Mouse (Mus musculus): Measurements from ENCODE around the gene D430041D05Rik. TPM values are rescaled to one million over a fixed set of nuclear protein-coding genes. Genes with fewer than 3 reads are reported as not detected.

Gene D430041D05Rik
- polyA plus RNA-seq, 3 experiments from 2014 or later: 0.17 TPM; not detected in 2

DNA sequence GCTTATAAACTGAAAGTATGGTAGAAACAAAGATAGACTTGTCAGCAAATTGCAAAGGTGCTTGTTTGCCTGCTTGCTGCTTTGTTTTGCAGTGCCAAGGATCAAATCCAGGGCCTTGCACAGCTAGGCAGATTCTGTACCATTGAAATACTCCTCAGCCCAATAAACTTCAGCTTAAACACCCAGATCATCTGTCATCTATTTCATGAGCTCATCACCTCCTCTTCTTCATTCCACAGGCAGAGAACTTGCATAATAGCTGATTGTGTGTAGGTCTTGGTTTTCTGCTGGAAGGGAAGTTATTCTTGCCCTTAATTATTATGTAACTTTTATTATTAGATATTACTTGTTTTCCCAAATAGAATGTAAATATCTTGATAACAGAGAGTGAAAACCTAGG, 73.2 kb downstream of the D430041D05Rik start:
- ATAC-seq: no peak

DNA sequence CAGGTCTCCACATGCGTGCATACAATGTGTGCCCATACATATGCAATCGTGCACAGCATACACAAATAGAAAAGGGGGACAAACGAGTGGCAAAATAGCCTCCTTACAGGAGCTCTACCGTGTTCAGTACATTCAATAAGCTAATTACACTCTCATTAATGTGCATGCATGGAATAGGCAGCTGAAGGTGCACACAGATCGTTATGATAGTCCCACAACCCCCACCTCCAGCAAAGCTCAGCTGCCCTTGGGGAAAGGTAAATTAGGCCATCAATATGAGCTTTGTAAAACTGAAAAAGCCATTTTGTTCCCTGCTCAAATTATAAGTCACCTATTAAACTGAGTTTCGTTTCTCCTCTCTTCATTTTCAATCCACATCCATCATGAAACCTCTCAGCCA, 75.0 kb downstream of the D430041D05Rik start:
- ATAC-seq: no peak

DNA sequence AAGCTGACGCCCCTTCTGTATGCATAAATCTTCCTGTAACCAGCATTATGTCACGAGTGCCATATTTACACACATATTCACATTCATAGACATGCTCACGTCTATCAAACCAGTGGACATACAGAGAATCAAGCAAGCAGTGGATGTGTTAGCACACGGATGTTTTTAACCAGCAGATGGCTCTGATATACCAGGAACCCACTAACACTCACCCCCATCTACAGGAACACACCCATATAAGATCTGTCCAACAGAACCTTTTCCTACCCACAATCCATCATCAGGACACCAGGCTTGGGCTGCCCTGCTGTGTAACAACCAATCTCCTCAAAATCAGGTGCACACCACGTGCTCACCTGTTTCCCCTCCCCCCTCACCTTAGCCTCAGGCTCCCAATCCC, 76.9 kb downstream of the D430041D05Rik start:
- no peak for ATAC-seq

DNA sequence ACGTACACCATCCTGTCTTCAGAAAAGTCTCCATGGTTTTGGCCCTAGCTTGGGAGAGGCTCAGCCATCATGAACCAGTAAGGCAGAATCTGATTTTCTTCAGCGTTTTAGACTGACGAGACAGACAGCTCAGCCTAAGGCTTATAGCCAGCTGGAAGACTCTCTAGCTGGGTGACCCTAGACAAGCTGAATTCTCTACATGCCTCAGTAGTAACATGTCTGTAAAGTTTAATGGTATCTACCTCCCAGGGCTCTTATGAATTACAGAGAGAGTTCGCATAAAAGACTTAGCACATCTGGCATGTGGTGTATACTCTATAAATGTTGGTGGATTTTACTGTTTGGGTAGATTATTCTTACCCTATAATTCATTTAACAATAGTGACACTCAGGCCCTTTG, 78.1 kb downstream of the D430041D05Rik start:
- no peak for ATAC-seq

DNA sequence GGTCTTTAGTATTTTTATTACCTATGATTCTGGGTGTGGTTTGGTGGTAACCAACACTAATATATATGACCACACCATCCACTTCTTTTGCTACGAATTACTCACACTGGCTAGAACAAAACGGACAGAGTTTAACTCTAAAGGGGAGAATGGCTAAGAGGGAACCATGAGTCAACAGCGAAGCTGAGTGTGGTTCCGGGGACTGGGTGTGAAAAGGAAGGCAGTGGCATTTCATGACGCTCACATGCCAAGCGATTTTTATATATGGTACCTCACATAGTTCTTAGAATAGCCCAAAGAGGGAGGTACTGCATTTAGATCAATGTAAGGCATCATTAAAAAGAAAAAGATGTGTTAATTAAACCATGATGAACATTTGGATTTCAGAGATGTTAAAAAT, 79.6 kb downstream of the D430041D05Rik start:
- no peak for ATAC-seq

DNA sequence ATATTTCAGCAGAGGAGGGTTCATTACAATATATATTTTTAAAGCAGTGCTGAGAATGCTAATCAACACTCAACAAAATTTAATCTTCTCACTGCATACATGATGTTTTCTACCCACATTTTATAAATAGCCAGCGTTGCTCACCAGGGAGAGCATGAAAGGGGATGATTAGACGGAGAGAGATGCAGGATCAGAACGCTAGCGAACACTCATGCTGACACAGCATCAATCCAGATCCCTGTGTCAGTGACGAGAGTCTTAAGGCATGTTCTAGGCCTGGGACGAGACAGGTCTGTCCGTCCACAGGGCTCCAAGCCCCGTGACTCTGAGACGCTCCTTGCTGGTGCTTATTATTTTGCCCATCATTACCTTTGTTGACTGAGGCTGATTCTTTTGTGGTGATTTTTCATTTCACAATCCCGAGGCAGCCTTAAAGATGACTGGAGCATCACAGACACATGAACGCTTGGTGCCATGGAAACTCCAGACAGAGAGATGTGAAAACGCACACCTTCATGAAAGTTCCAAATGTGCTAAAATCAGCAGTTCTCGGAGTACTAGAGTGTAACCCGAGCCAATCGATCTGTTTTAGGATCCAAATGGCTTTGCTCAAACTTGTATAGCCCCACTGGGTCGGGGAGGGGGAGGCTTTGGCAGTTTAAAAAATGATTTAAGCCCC, 83.6 kb downstream of the D430041D05Rik start:
- no peak for ATAC-seq

DNA sequence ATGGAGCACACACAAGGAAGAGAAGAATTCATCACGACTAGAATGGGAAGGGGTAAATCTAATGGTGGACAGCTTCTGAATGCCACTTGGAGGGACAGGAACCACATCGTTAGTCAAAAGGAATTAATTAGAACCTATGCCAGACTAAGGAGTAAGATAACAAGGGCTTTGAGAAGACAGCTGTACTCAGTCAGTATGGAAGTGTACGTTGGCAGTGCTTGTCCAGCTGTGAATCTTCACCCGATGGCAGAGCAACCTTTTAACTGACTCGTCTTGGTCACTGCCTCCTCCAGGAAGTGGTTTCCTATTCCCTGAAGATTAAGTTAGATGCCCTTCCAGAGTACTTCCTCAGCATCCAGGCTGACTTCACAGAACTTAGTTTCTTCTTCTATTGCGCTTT, 87.0 kb downstream of the D430041D05Rik start:
- ATAC-seq: no peak

DNA sequence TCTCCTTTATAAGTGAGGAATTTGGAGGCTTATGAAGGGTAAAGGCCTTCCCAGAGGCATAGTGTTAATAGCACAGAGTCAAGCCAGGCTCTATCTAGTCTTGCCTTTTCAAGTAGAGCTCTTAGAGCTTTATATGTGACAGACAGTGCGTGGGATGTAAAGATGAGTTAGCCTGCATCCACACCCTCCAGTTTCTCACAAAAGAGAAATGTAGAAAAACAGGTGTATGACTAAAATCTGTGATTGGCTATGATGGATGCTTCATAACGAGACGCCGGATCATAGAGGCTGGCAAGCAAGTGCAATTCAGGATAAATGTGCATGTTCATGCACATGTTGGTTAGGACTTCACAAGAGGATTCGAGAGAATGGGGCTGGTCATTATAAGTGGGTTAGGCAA, 87.5 kb downstream of the D430041D05Rik start:
- no peak for ATAC-seq

DNA sequence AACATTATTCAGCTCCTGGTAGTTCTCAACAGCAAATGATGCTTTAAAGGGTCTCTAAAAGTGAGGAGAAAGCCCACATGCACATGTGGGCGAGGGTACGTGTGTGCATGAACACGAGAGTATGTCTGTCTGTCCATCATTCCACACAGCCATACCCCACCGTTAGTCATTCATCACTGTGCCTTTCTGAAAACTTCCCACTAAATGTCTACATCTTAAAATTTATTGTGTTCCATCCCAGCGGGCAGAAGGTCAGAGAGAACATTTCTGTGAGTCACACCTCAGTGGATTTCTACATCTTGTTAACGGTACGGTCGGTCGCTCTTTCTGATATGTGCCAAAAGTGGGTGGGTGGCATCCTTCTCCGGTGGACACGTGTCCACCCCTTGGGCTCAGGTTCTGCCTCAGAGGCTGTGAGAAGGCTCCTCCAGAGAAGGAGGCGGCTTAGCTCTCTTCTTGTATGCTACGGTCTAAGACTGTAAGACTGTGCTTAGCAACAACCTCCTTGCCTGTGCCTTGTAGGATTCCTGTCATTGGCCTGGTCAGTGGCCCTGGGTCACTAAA, 90.7 kb downstream of the D430041D05Rik start:
- no peak for ATAC-seq

DNA sequence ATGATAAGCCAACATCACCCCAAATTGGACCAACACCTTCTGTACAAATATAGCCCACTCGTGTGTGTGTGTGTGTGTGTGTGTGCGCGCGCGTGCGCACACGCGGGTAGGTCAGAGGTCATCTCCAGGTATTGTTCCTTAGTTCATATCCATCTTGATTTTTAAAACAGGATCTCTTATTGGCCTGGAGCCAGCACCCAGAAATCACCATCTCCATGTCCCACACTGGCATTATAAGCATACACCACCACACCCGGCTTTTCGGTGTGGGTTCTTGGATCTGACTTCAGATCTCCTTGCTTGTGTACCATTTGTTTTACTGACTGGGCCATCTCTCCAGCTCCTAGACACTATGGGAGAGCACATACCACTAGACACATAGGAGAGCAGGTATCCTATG, 91.4 kb downstream of the D430041D05Rik start:
- no peak for ATAC-seq

DNA sequence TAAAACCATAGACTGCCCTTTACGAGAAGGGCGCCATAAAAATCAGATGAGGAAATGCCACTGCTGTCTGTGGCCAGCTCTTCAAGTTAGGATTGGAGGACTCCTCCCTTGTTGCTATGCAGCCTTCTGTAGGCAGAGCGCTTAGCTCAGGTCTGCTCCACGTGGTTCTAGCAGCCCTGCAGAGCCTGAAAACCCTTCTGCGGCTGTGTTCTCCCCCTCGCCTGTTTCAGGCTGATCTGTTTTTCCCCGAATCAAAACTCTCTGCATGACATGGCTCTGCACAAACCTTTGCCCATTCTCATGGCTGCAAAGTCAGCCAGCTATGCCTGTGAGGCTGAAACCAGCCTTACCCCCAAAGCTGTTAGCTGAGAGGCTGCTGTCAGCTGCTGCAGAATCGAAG, 91.9 kb downstream of the D430041D05Rik start:
- no peak for ATAC-seq

DNA sequence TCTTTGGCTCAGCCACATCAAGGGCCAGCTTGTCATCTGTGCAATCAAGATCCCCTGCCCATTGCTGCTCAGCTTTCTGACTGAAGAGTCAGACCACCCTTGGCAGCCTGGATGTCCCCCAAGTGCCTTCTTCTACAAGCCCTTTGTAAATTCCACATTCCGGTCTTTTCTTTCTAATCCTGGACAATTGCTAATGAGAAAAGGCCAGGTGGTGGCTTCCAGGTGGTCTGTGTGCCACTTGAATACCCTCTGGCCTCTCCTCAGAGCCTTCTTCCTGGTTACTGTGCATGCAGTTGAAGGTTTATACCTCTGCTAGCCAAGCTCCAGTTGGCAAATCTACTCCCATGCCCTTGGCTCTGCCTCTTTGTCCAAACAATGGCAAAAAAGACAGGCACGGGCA, 92.6 kb downstream of the D430041D05Rik start:
- no peak for ATAC-seq

DNA sequence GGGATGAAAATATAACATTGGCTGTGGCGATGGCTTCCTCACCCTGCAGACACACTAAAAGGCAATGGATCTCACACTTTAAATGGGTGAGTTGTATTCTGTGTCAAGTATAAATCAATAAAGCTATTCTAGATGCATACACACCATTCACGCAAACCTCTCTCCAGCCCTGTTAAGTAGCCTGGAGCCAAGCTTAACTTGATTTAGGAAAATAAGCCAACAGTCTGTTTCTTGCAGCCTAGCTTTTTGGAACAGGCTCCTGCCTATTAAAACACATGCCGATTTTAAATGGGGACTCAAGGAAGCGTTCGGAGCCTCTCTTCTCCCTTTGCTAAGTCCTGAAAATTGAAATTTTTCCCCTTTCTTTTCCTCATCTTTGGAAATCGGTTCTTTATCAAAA, 93.2 kb downstream of the D430041D05Rik start:
- no peak for ATAC-seq

DNA sequence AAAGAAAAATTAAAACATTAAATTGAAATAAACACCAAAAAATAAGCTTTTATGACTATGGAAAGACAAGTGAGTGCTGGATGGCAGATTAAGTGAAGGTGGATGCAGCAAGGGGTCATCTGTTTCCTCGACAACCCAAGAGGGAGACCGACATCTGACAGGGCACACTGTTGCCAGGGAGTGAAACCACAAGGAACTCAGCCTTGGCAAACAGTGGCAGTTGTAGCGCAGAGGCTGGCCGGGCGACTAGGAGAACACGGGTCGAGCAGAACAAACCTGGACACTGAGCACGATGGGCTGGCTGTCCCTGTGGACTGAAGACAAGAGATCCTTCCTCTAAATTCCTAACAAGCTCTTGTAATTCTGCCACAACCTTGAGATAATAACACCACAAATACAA, 94.3 kb downstream of the D430041D05Rik start:
- no peak for ATAC-seq

DNA sequence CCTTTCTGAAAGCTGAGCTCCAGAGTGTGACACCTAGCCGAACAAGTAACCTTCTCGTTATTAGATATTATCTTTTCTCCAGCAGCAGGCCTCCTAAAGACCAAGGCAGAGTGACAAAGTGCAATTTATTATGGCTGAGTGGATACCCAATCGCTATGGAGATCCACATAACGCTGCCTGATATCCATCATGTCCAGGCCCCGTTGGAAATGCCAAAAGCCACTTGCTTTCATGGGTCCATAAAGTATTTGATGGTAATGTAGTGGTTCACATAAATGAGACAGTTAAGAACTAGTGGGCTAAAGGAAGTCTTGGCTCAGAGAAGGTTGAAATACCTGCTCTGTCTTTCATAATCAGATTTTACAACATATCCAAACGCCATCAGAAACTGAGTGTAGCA, 97.6 kb downstream of the D430041D05Rik start:
- ATAC-seq: no peak

DNA sequence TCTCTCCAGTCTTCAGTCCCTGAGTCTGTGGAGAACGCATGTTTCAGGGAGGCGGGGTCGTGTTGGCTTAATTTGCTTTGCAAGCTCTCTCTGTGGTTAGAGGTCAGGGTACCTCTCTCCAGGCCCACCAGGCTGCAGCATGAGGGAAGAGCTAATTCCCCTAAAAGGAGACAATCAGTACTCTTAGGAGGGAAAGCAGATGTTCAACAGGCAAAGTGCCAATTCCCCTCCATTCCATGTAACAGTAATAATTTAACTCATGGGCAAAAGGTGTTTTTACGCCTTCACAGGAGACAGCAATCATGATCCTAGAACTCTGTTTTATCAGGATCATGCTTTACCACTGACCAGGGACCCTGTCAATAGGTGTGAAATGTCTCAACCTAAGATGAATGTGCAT, 103.7 kb downstream of the D430041D05Rik start:
- ATAC-seq: no peak

DNA sequence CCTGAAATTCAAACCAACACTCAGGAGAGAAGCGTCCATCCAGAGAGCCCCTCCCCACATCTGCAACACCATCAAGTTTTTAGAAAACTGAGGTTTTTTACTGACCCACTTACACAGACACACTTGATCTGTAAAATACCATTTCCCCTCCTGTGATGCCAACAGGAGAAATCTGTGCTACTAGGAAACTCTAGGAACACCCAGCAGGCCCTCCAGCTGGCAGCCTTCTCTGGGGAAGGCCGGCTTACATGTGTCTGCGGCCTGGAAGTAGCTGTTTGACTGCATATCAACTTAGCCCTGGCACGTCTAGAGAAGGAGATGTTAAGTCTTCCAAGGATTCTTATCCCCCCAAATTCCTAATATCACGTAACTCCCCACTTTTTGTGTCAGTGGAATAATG, 105.1 kb downstream of the D430041D05Rik start:
- no peak for ATAC-seq

DNA sequence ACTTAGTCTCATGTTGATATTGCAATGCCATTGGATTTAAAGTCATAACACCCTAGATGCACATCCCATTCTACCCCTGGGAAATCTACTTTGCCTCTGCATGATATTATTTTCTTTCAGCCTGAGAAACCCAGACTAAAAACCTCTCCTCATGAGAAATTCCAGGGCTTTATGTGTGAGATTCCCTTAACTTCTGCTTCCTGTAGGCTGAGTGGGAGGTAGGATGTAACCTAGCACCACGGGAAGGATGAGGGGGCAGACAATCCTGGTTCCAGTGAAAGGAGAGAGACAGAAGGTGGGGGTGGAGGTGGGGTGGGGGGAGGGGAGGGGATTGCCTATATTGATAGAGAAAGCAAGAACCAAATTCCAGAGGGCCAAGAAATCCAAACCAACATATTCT, 110.9 kb downstream of the D430041D05Rik start:
- no peak for ATAC-seq

DNA sequence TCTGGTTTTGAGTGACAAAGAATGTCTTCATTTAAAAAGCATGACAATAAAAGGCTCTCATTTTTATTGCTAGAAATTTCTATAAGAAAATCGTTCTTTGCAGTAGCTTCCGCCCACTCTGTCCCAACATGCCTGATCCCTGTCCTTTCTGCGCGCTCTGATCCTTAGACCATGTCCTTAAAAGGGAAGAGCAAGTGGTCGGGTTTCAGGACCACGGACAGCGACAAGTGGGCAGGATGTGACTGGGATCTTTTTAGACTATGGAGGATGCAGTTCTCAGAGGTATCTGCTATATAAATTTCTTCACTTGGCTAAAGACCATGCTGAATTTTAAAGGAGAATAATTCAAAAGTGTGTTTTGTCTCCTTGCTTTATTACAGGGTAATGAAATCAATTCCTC, 111.7 kb downstream of the D430041D05Rik start:
- no peak for ATAC-seq

DNA sequence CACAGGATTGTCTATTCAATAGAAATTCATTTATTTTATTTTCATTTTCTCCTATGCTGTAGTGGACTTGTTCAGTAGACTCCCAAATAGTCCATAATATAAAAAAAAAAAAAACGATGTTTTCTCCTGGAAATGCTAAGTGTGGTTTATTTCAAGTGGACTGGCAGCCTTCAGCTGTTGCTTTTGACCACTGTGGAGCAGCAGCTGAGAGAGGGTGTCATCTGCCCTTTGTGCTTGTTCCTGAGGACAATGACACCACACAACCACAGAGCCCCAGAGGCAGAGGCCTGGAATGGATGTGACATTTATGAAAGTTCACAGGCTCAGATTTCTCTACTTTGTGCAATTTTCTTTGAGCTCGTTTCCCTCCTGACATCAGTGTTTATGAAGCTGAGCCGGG, 124.0 kb downstream of the D430041D05Rik start:
- no peak for ATAC-seq

DNA sequence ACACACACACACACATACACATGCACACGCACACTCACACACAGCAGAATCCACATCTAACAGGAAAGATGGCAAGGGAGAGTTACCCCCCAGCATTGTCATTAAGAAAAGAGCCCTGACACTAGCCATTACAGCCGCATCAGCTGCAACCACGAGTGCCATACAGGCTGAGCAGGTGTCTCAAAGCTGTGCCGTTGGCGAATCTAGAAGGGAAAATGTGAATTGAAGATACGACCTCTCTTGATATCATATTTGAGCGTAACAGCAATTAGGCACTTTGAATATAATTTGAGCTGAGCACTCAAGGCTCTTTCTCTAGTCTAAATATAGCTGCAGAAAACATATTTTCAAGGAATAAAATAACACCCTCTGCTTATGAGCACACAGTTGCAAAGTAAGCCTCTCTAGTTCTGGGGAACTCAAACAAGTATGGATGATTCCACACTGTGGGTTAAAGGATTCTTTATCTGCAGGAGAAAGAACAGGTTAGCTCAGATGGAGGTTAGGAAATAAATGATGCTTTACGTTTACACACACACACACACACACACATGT, 127.3 kb downstream of the D430041D05Rik start:
- no peak for ATAC-seq

DNA sequence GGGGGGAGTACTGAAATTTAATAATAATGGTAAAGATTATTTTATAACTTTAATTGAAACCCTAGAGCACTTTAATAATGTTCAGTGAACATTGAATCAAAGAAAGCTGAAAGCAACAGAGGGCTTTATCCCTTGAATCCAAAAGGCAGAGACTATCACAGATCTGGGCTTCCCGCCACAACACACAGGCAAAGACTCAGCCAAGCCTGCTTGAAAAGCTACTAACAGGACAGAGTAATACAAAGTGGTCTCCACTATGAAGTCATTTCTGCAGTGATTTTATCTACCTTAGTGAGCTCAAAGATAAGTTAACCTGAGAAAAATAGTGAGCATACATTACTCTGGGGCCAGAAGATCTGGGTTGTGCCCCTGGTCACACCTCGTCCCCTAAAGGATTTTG, 128.0 kb downstream of the D430041D05Rik start:
- no peak for ATAC-seq

DNA sequence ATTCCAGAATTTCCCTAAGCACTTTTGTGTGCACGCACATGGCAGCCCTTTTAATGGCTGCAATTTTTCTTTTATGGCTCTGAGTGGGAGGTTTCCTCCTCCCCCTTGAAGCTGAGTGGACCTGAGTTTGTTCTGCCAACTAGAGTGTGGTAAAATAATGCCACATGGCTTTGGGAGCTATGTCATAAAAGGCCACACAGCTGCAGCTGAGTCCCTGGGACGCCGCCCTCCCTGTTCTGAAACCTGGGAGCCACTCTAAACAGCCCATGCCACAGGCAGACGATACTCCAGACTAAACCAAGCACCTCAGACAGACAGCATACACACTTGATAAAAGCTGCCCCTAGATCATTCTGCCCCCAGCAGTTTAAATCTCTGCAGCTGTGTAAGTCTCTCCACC, 143.8 kb downstream of the D430041D05Rik start:
- no peak for ATAC-seq

DNA sequence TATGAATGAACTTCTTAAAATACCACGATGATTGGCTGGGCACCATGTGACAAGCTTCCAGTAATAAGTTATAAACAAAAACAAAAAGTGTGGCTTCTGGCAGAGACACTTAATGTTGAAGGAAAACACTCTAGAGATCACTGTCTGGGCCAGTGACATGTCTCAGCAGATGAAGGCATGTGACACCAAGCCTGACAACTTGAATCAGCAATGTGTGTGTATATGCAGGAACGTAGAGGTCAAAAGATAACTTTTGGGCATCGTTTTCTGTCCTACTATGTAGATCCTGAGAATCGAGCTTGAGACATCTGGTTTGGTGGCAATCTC, 149.1 kb downstream of the D430041D05Rik start:
- ATAC-seq: no peak

All from inflammation-experienced regulatory T-cells, adult 6 months (primary cell).